Mouse (Mus musculus) G1E (cell line): ENCODE data around the gene Sin3b. TPM values are rescaled to one million over a fixed set of nuclear protein-coding genes. Genes with fewer than 3 reads are reported as not detected.

Source experiments
- ATAC-seq: 2 replicates; pipeline ENCODE4 v1.8.0; 2016; ENCODE audit warnings: mild to moderate bottlenecking; ENCODE audit not compliant: insufficient number of reproducible peaks, poor library complexity, low FRiP score, severe bottlenecking; ENCODE audit errors: extremely low read depth
- DNase-seq: peaks from one replicate; pipeline ENCODE4 v3.0.0; 2012; ENCODE audit warnings: low spot score
- H3K27me3 ChIP-seq: 2 replicates; pipeline ENCODE4 v1.6.1; 2012; ENCODE audit warnings: mild to moderate bottlenecking, low read length, inconsistent platforms; ENCODE audit not compliant: insufficient read depth
- H3K36me3 ChIP-seq: replicated peaks from 2 replicates; pipeline ENCODE3; 2012; ENCODE audit warnings: mild to moderate bottlenecking, inconsistent platforms
- H3K4me1 ChIP-seq: 2 replicates; pipeline ENCODE4 v1.6.1; 2012; ENCODE audit warnings: low read depth, low read length, inconsistent platforms, mixed read lengths; ENCODE audit not compliant: insufficient read depth
- H3K4me3 ChIP-seq: 2 replicates; pipeline ENCODE4 v1.5.1; 2012; ENCODE audit warnings: low read depth, mild to moderate bottlenecking, inconsistent platforms, low read length, moderate library complexity, mixed read lengths
- H3K9me3 ChIP-seq: replicated peaks from 2 replicates; pipeline ENCODE4 v1.6.1; 2012; ENCODE audit warnings: inconsistent platforms
- CTCF ChIP-seq: IDR thresholded peaks from 2 replicates; pipeline ENCODE4 v1.5.1; 2012; ENCODE audit warnings: low read depth, low read length, inconsistent platforms, mixed read lengths
- GATA1 ChIP-seq: IDR thresholded peaks from 2 replicates; pipeline ENCODE4 v1.6.1; 2012; ENCODE audit warnings: borderline replicate concordance, low read length, inconsistent platforms, mixed read lengths
- GATA2 ChIP-seq: IDR thresholded peaks from 2 replicates; pipeline ENCODE4 v1.6.1; 2012; ENCODE audit warnings: low read depth, low read length, inconsistent platforms, borderline replicate concordance
- POLR2AphosphoS5 ChIP-seq: IDR thresholded peaks from 2 replicates; pipeline ENCODE4 v1.6.1; 2012; ENCODE audit warnings: low read depth, low read length, inconsistent platforms; ENCODE audit not compliant: insufficient replicate concordance
- TAL1 ChIP-seq: conservative IDR thresholded peaks from 2 replicates; pipeline ENCODE4 v1.6.1; 2012; ENCODE audit warnings: low read depth, low read length, inconsistent platforms, mixed read lengths
- polyA plus RNA-seq: library from polyadenylated mRNA; stranded (reverse); fragments of >175 nt; gene quantifications from 2 replicates; pipeline ENCODE4 v1.2.3, GENCODE M21; 2012
- total RNA-seq, 2 experiments: library from RNA; stranded (forward) in 1 of 2; stranded (reverse) in 1 of 2; fragments of 200-1000 nt in 1 of 2; fragments of >200 nt in 1 of 2; fragmentation: Nextera tagmentation in 1 of 2; gene quantifications; 2 replicates each; pipeline ENCODE4 v1.2.3; 2014 to 2017

The Sin3b gene
- total and polyA plus RNA-seq, 3 experiments: 58.9 to 186 (median 82.2) TPM

DNA sequence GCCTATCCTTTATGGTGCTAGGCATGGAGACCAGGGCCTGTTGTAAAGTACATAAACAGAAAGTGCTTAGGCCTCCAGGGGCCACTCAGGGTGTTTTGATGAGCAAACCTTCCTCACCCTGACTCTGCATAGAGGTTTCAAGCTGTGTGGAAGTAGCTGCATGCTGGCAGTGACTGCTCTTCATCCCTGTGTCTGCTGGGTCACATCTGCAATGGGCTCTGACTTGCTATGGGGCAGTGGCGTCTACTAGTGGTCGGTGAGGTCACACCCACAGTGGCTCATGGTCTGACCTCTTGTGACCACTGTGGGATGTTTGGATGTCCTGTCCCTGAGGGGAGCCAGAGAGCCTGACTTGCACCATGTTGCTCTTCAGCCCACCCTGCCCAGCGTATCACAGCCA, 28.0 kb downstream of the Sin3b start:
- no peak for ATAC-seq
- peaks cover 92% of the 10 kb centered on the region for H3K36me3 ChIP-seq

DNA sequence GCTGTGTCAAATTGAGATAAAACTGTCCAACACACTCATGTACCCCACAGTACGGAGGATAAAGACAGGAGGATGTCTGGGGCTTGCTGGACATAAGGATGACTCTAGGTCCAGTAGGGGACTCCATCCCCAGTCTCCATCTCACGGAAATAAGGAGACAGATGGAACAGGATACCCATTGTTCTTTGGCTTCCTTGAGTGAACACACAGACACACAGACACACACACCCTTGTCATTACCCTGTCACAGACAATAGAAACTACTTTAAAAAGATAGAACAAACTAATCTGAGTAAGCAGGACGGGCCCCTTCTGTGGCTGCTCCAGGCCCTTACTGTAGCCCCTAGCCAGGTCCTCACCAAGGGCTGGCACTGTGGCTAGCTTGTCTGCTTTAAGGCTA, 29.2 kb downstream of the Sin3b start:
- DNase-seq: no peak
- no peak overlapping the region for H3K4me3 ChIP-seq
- H3K9me3 ChIP-seq: no peaks in the 10 kb centered on the region
- no peak for ATAC-seq
- H3K36me3 ChIP-seq: peaks cover 92% of the 10 kb centered on the region
- TF ChIP-seq TAL1 (no peak), CTCF (no peak), POLR2AphosphoS5 (no peak), GATA1 (no peak), GATA2 (no peak)
- no peaks in the 10 kb centered on the region for H3K27me3 ChIP-seq
- H3K4me1 ChIP-seq: peaks cover 4% of the 10 kb centered on the region

More for the DNA sequence above, 28.0 kb downstream of the Sin3b start:
- H3K9me3 ChIP-seq: no peaks in the 10 kb centered on the region
- TF ChIP-seq TAL1: no peak
- TF ChIP-seq GATA2: no peak
- TF ChIP-seq CTCF: no peak
- TF ChIP-seq GATA1: no peak
- no peak for TF ChIP-seq POLR2AphosphoS5
- H3K4me1 ChIP-seq: no peaks in the 10 kb centered on the region; the same call in 1 of the 2 replicates
- H3K27me3 ChIP-seq: no peaks in the 10 kb centered on the region
- DNase-seq: no peak
- H3K4me3 ChIP-seq: no peak overlapping the region

DNA sequence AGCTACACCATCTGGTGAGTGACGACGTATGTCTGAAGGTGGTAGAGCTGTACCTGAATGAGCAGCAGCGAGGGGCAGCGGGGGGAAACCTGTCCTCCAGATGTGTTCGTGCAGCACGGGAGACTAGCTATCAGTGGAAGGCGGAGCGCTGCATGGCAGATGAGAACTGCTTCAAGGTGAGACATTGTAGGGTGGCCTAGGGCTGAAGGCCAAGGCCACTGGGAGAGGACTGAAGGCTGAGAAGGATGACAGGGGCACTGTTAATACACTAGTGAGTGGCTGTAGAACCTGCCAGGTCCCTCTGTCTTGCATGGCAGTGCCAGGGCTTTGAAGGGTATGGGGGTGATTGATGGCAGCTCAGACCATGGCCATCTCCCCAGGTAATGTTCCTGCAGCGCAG, 30.1 kb downstream of the Sin3b start:
- no peak for DNase-seq
- Histone ChIP-seq H3K9me3 (no peaks in the 10 kb centered on the region), H3K4me1 (peaks cover 4% of the 10 kb centered on the region), H3K36me3 (peaks cover 92% of the 10 kb centered on the region), H3K27me3 (no peaks in the 10 kb centered on the region), H3K4me3 (no peak overlapping the region)
- TF ChIP-seq GATA1 (no peak), POLR2AphosphoS5 (no peak), GATA2 (no peak), CTCF (no peak), TAL1 (no peak)
- ATAC-seq: no peak

DNA sequence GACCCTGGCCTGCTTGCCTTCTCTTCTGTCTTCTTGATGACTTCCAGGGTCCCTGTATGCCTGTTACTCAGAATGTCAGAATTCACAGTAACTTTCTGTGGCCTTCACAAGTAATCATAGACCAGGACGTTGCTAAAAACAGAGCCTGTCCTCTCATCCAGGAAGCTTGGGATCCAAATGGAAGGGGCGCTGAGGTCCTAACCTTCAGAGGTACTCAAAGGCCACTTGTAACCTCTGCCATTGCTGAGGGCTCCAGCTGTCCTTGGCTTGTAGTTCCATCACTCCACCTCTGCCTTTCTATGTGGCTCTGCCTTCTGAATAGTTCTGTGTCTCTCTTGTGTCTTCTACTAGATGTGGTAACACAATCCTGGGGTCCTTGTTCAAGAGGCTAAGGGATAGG, 30.7 kb downstream of the Sin3b start:
- Histone ChIP-seq H3K4me3 (no peak overlapping the region), H3K4me1 (peaks cover 4% of the 10 kb centered on the region), H3K9me3 (no peaks in the 10 kb centered on the region), H3K27me3 (no peaks in the 10 kb centered on the region), H3K36me3 (peaks cover 87% of the 10 kb centered on the region)
- DNase-seq (no peak), ATAC-seq (no peak)
- TF ChIP-seq GATA2 (no peak), POLR2AphosphoS5 (no peak), GATA1 (no peak), CTCF (no peak), TAL1 (no peak)

DNA sequence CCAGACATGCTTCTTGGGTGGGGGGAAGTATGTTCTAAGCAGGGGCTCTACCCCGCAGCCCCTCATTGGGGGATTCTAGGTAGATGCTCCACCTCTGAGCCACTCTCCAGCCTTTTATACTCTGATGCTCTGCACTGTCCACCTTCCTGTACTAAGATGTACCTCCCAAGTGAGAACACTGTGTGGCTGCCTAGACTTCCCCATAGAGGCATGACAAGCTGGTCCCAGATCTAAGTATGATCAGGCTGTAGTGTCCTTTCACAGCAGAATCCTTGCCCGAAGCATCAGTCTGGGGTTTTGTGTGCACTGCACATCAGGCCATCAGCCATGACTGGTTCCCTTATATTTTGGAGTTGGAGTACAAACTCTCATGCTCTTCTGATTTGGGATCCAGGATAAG, 32.9 kb downstream of the Sin3b start:
- H3K9me3 ChIP-seq: no peaks in the 10 kb centered on the region
- no peak for TF ChIP-seq TAL1
- TF ChIP-seq GATA1: no peak
- no peak for TF ChIP-seq POLR2AphosphoS5
- TF ChIP-seq GATA2: no peak
- no peak for TF ChIP-seq CTCF
- H3K36me3 ChIP-seq: peaks cover 69% of the 10 kb centered on the region
- no peaks in the 10 kb centered on the region for H3K27me3 ChIP-seq
- no peak overlapping the region for H3K4me3 ChIP-seq
- DNase-seq (no peak), ATAC-seq (no peak)
- H3K4me1 ChIP-seq: peaks cover 4% of the 10 kb centered on the region

DNA sequence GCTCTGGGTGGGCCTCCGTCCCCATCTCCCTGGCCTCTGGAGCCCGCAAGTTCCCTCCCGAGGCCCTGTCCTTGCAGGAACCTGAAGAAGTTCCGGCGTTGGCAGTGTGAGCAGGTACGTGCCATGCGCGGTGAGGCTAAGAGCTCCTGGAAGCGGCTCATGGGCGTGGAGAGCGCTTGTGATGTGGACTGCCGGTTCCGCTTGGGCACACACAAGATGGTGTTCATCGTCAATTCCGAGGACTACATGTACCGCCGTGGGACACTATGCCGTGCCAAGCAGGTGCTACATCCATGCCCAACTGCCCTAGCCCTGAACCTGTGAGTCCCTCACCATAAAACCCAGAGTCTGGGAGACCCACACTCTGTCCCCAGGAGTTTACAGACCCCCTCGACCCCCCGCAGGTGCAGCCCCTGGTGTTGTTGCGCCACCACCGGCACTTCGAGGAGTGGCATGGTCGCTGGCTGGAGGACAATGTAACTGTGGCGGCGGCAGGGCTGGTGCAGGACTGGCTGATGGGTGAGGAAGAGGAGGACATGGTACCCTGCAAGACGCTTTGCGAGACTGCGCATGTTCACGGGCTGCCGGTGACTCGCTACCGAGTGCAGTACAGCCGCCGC, 33.8 kb downstream of the Sin3b start:
- no peak for ATAC-seq
- Histone ChIP-seq H3K4me1 (peaks cover 4% of the 10 kb centered on the region), H3K36me3 (peaks cover 61% of the 10 kb centered on the region), H3K27me3 (no peaks in the 10 kb centered on the region), H3K4me3 (no peak overlapping the region; the same call in 1 of the 2 replicates), H3K9me3 (no peaks in the 10 kb centered on the region)
- no peak for DNase-seq
- no peak for TF ChIP-seq POLR2AphosphoS5
- no peak for TF ChIP-seq CTCF
- no peak for TF ChIP-seq TAL1
- no peak for TF ChIP-seq GATA1
- TF ChIP-seq GATA2: no peak
